Mouse (Mus musculus): Measurements from ENCODE around the gene Krt27. TPM values are rescaled to one million over a fixed set of nuclear protein-coding genes. Genes with fewer than 3 reads are reported as not detected.

Gene Krt27
- total and polyA plus RNA-seq, 3 experiments = not detected

DNA sequence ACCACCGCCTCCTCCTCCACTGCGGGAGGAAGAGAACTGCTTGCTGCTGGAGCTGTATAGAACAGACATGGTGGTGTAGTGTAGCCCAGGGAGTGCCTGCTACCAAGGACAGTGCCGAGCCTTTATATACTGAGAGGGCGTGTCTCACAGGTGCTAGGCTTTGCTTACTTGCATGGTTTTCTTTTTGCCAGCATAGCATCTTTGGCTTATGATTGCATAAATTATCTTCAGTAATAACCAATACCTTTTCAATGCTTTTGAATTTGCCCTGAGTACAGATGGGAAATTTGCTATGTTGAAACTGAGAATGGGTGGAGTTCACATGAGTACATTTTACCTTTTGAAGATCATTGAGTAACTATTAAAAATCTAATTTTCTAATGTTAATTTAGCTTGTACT lies 38.4 kb upstream of the Krt27 start, which contains the start of gene Krt10:
TSS of gene Krt10 (minus strand) at position 101 of the 400 bp plus-strand sequence.
- no peak within 1 kb of the TSS for H3K27ac ChIP-seq (ENCODE audit: control insufficient read depth, low read depth, low read length)

DNA sequence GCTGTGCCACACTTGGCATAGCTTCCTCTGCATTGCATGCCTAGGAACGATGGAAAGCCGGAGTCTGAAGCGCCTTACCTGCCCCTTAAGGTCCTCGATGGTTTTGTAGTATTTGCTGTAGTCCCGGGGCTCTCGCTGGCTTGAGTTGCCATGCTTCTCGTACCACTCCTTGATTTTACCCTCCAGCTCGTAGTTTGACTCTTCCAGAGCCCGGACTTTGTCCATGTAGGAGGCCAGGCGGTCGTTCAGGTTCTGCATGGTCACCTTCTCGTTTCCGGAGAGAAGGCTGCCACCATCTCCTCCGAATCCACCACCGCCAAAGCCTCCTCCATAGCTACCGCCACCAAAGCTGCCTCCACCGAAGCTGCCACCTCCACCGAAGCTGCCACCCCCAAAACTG lies 37.8 kb upstream of the Krt27 start:
- no peaks in the 10 kb centered on the region for H3K36me3 ChIP-seq (ENCODE audit: control insufficient read depth in 1 of 2, insufficient read depth in 2 of 2, low read length in 2 of 2)
- H3K4me1 ChIP-seq (ENCODE audit: control insufficient read depth in 1 of 2, insufficient read depth in 2 of 2, low read length in 2 of 2) = no peaks in the 10 kb centered on the region
- H3K27ac ChIP-seq (ENCODE audit: control insufficient read depth, low read depth, low read length) = no peak overlapping the region
- H3K27me3 ChIP-seq (ENCODE audit: control insufficient read depth in 1 of 2, insufficient read depth in 2 of 2, low read length in 2 of 2) = peaks cover 12 to 16% of the 10 kb centered on the region in 2 experiments
- H3K9me3 ChIP-seq (replicated peaks; ENCODE audit: insufficient read depth, low read length) = no peaks in the 10 kb centered on the region
- no peak overlapping the region for H3K9ac ChIP-seq (ENCODE audit: control insufficient read depth, low read depth, low read length, poor library complexity, severe bottlenecking)
- no peaks in the 10 kb centered on the region for H3K79me2 ChIP-seq (ENCODE audit: control insufficient read depth, insufficient read depth, low read length, poor library complexity)
- TF ChIP-seq POLR2AphosphoS5 (IDR thresholded peaks at IDR 0.05; ENCODE audit: borderline replicate concordance, low read depth, low read length) (no peak), E2F4 (IDR thresholded peaks at IDR 0.05; ENCODE audit: borderline replicate concordance, low read depth, low read length) (no peak), POLR2AphosphoS2 (IDR thresholded peaks at IDR 0.05; ENCODE audit: low read length) (no peak), ZKSCAN1 (IDR thresholded peaks at IDR 0.05; ENCODE audit: low read depth, low read length) (no peak)
- no peak overlapping the region for H3K4me3 ChIP-seq (ENCODE audit: control insufficient read depth in 1 of 2, insufficient read depth in 1 of 2, low read depth in 2 of 2, low read length in 2 of 2)
- no peak for DNase-seq (ENCODE audit: low read depth, low spot score)

More for the DNA sequence above, 38.4 kb upstream of the Krt27 start, which contains the start of gene Krt10:
- DNase-seq (ENCODE audit: low read depth, low spot score) = no peak
- TF ChIP-seq POLR2A (IDR thresholded peaks at IDR 0.05; ENCODE audit: control insufficient read depth in 1 of 2, insufficient read depth in 1 of 2, low read depth in 1 of 2, low read length in 2 of 2, poor library complexity in 1 of 2) (no peak), CTCF (IDR thresholded peaks at IDR 0.05 in 2 of 3, conservative IDR thresholded peaks at IDR 0.05 in 1 of 3; ENCODE audit: control insufficient read depth in 1 of 3, insufficient read depth in 1 of 3, low read depth in 2 of 3, low read length in 3 of 3, poor library complexity in 1 of 3, severe bottlenecking in 1 of 3) (no peak)
- no peaks in the 10 kb centered on the region for H3K9me3 ChIP-seq (replicated peaks; ENCODE audit: insufficient read depth, low read length)
- H3K36me3 ChIP-seq (ENCODE audit: control insufficient read depth in 1 of 2, insufficient read depth in 2 of 2, low read length in 2 of 2) = no peaks in the 10 kb centered on the region
- peaks cover 12 to 15% of the 10 kb centered on the region in 2 experiments for H3K27me3 ChIP-seq (ENCODE audit: control insufficient read depth in 1 of 2, insufficient read depth in 2 of 2, low read length in 2 of 2)
- no peaks in the 10 kb centered on the region for H3K79me2 ChIP-seq (ENCODE audit: control insufficient read depth, insufficient read depth, low read length, poor library complexity)
- no peak within 1 kb of the TSS for H3K4me3 ChIP-seq (ENCODE audit: control insufficient read depth in 1 of 2, insufficient read depth in 1 of 2, low read depth in 2 of 2, low read length in 2 of 2)
- no peaks in the 10 kb centered on the region for H3K4me1 ChIP-seq (ENCODE audit: control insufficient read depth in 1 of 2, insufficient read depth in 2 of 2, low read length in 2 of 2)
- H3K9ac ChIP-seq (ENCODE audit: control insufficient read depth, low read depth, low read length, poor library complexity, severe bottlenecking) = no peak within 1 kb of the TSS

DNA sequence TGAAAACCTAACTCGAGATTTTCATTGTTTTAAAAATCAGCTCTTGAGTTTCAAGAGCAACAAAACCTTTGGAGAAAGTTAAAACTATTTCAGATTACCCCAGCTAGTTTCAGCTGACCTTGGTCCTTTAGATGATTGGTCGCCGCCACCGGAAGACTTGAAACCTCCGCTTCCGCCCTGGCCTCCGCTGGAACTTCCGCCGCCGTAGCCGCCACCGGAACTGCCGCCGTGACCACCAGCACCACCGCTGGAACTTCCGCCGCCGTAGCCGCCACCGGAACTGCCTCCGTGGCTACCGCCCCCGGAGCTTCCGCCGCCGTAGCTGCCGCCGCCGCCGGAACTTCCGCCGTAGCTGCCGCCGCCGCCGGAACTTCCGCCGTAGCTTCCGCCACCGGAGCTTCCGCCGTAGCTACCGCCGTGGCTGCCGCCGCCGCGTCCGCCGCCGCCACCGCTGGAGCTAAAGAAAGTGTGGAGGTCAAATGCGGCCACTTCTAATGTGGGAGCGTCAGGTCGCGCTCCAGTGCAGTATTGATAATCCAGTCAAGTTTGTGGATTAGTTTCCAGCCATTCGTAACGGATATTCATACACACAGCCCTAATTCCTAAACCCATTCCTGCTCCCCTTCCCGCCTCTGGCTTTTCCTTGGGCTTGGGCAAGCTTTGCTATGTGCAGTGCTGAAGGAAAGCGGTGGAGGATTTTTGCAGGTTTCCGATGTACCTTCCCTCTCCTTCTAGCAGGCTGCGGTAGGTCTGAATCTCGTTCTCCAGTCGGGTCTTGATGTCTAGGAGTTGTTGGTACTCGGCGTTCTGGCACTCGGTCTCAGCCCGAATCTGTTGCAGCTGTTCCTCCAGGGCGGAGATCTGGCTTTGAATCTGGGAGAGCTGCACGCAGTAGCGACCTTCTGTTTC lies 35.2 kb upstream of the Krt27 start:
- Histone ChIP-seq H3K9me3 (replicated peaks; ENCODE audit: insufficient read depth, low read length) (no peaks in the 10 kb centered on the region), H3K36me3 (ENCODE audit: control insufficient read depth in 1 of 2, insufficient read depth in 2 of 2, low read length in 2 of 2) (no peaks in the 10 kb centered on the region), H3K4me1 (ENCODE audit: control insufficient read depth in 1 of 2, insufficient read depth in 2 of 2, low read length in 2 of 2) (no peaks in the 10 kb centered on the region), H3K79me2 (ENCODE audit: control insufficient read depth, insufficient read depth, low read length, poor library complexity) (no peaks in the 10 kb centered on the region), H3K9ac (ENCODE audit: control insufficient read depth, low read depth, low read length, poor library complexity, severe bottlenecking) (no peak overlapping the region), H3K27ac (ENCODE audit: control insufficient read depth, low read depth, low read length) (no peak overlapping the region), H3K4me3 (ENCODE audit: control insufficient read depth in 1 of 2, insufficient read depth in 1 of 2, low read depth in 2 of 2, low read length in 2 of 2) (no peak overlapping the region), H3K27me3 (ENCODE audit: control insufficient read depth in 1 of 2, insufficient read depth in 2 of 2, low read length in 2 of 2) (peaks cover 12 to 16% of the 10 kb centered on the region in 2 experiments)
- TF ChIP-seq ZMIZ1 (IDR thresholded peaks at IDR 0.05; ENCODE audit: low read depth, low read length) (no peak), EP300 (IDR thresholded peaks at IDR 0.05; ENCODE audit: low read depth in 1 of 2, low read length in 2 of 2) (no peak), MEF2A (IDR thresholded peaks at IDR 0.05; ENCODE audit: extremely low read depth, insufficient replicate concordance, low read depth, low read length, poor library complexity, severe bottlenecking) (no peak), CHD1 (IDR thresholded peaks at IDR 0.05; ENCODE audit: low read depth, low read length) (no peak), NRF1 (IDR thresholded peaks at IDR 0.05; ENCODE audit: insufficient read depth, low read depth, low read length, poor library complexity, severe bottlenecking) (no peak), MAFK (IDR thresholded peaks at IDR 0.05; ENCODE audit: borderline replicate concordance, low read depth, low read length) (no peak), ZNF384 (IDR thresholded peaks at IDR 0.05; ENCODE audit: low read depth, low read length) (no peak), ELF1 (IDR thresholded peaks at IDR 0.05; ENCODE audit: low read depth, low read length) (no peak), POLR2A (IDR thresholded peaks at IDR 0.05; ENCODE audit: control insufficient read depth in 1 of 2, insufficient read depth in 1 of 2, low read depth in 1 of 2, low read length in 2 of 2, poor library complexity in 1 of 2) (no peak)
- DNase-seq (ENCODE audit: low read depth, low spot score) = no peak

All from MEL (cell line).